Mouse (Mus musculus) embryo, embryonic 10 days (tissue): Measurements from ENCODE around the gene Gm15155.
"Not testable (repeated sequence)": the region's sequence is repeated elsewhere in the genome, so short reads cannot be mapped to it uniquely, and the experiment has no call there.

Source experiments
- DNase-seq: peaks from one replicate; pipeline ENCODE4 v3.0.0-alpha.2; 2015; ENCODE audit warnings: low spot score

Gm15155 gene

GRCm38 (mm10) chrX:156009756-156010155 lies 385.2 kb downstream of the Gm15155 start:
- no peak for DNase-seq

GRCm38 (mm10) chrX:156155776-156156175 lies 531.2 kb downstream of the Gm15155 start:
- DNase-seq = no peak

GRCm38 (mm10) chrX:156171587-156171986 lies 547.0 kb downstream of the Gm15155 start:
- no peak for DNase-seq

GRCm38 (mm10) chrX:156303806-156304205 lies 679.3 kb downstream of the Gm15155 start:
- DNase-seq = not testable (repeated sequence)
